ENCODE assay signal across 10 mouse cellular contexts in the genomic region with DNA sequence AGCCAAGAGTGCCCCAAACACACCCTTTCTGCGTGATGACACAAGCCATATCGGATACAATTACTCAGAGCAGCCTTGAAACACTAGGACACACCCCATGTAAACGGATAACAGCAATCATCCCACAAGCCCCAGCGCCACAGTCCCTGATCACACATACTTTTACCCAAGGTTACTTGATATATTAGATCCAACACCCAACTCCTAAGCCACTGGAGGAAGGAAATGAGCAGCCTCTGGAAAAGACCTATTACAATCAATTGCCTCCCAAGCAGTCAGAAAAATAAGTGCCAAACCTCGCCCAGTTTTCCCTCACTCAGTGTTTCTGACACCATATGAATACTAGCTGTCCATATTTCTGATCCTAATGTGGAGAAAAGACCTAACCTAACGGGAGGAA. TPM values are rescaled to one million over a fixed set of nuclear protein-coding genes. Genes with fewer than 3 reads are reported as not detected.
DNase-seq lines count a peak whose midpoint lies in the region; ATAC-seq and TF ChIP-seq lines count a peak whose summit lies in the region.
"Had no signal": no experiment of that assay in that cellular context is flagged by ENCODE, and none has a peak within 500 bp of the region (broad histone marks: within the 10 kb centered on the region; RNA-seq: fewer than 3 reads in every experiment).

No protein-coding gene starts in this region.

- DNase-seq in frontal cortex, postnatal 25 days (ENCODE audit: low spot score in 2 of 2), result no peak
- DNase-seq in MEL (ENCODE audit: low read depth, low spot score), result peak; percentile 62
- no peak for DNase-seq in forebrain, postnatal 0 days
- no peak for DNase-seq in liver, embryonic 13.5 days
- no peak for DNase-seq in spleen, postnatal 4 days (ENCODE audit: low spot score in 2 of 2)
- no peak for DNase-seq in gastrocnemius, postnatal 25 days

- peak overlapping the region; percentile 82 to 96 for H3K4me3 ChIP-seq in MEL (ENCODE audit: control insufficient read depth in 1 of 2, insufficient read depth in 1 of 2, low read depth in 2 of 2, low read length in 2 of 2)
- peak overlapping the region; percentile 66 for H3K4me3 ChIP-seq in forebrain, postnatal 0 days (ENCODE audit: low read depth, low read length)
- H3K4me3 ChIP-seq in liver, embryonic 13.5 days (replicated peaks), result 0 out of 2 replicates have a peak overlapping the region, but pooled peaks have one; percentile 8

- TF ChIP-seq EP300 in MEL (IDR thresholded peaks at IDR 0.05; ENCODE audit: low read depth in 1 of 2, low read length in 2 of 2), result 0 out of 4 replicates have a peak, but pooled peaks of 1 of the 2 experiments have one; percentile 31

- peak overlapping the region; percentile 81 for H3K9ac ChIP-seq in MEL (ENCODE audit: control insufficient read depth, low read depth, low read length, poor library complexity, severe bottlenecking)
- H3K9ac ChIP-seq in forebrain, postnatal 0 days, result no peak overlapping the region
- H3K9ac ChIP-seq in liver, embryonic 13.5 days, result no peak overlapping the region

- no peak for TF ChIP-seq CTCF in MEL (IDR thresholded peaks at IDR 0.05 in 2 of 3, conservative IDR thresholded peaks at IDR 0.05 in 1 of 3; ENCODE audit: control insufficient read depth in 1 of 3, insufficient read depth in 1 of 3, low read depth in 2 of 3, low read length in 3 of 3, poor library complexity in 1 of 3, severe bottlenecking in 1 of 3)
- no peak for TF ChIP-seq CTCF in forebrain, postnatal 0 days (IDR thresholded peaks at IDR 0.05; ENCODE audit: low read depth)

- peaks cover 0 to 6% of the 10 kb centered on the region in 2 experiments; a peak in 2 of 4 replicates for H3K36me3 ChIP-seq in MEL (ENCODE audit: control insufficient read depth in 1 of 2, insufficient read depth in 2 of 2, low read length in 2 of 2)
- H3K36me3 ChIP-seq in forebrain, postnatal 0 days (ENCODE audit: insufficient read depth), result no peaks in the 10 kb centered on the region
- no peaks in the 10 kb centered on the region for H3K36me3 ChIP-seq in liver, embryonic 13.5 days

- peak overlapping the region; percentile 77 for H3K4me2 ChIP-seq in forebrain, postnatal 0 days (ENCODE audit: low read depth)
- peak overlapping the region; percentile 78 for H3K4me2 ChIP-seq in liver, embryonic 13.5 days

- no peak for TF ChIP-seq POLR2A in MEL (IDR thresholded peaks at IDR 0.05; ENCODE audit: control insufficient read depth in 1 of 2, insufficient read depth in 1 of 2, low read depth in 1 of 2, low read length in 2 of 2, poor library complexity in 1 of 2)

- 74% methylated on average over 6 of the region's 6 CpGs for WGBS in forebrain, postnatal 0 days
- 45% methylated on average over 6 of the region's 6 CpGs for WGBS in liver, embryonic 13.5 days (ENCODE audit: insufficient replicate concordance)

- H3K27ac ChIP-seq in MEL (ENCODE audit: control insufficient read depth, low read depth, low read length), result peak overlapping the region; percentile 54
- H3K27ac ChIP-seq in forebrain, postnatal 0 days (ENCODE audit: low read depth, low read length), result no peak overlapping the region
- no peak overlapping the region for H3K27ac ChIP-seq in liver, embryonic 13.5 days

- ATAC-seq in frontal cortex, adult (ENCODE audit: low TSS enrichment), result peak; percentile 4; the same call in 1 of the 2 replicates
- no peak for ATAC-seq in forebrain, postnatal 0 days
- no peak for ATAC-seq in liver, embryonic 13.5 days (ENCODE audit: low read depth)
- no peak for ATAC-seq in erythroblast, adult 5-6 weeks (replicated peaks; ENCODE audit: low FRiP score, poor library complexity, severe bottlenecking)

- no peak for TF ChIP-seq RAD21 in MEL (IDR thresholded peaks at IDR 0.05; ENCODE audit: low read depth, low read length)

- no peaks in the 10 kb centered on the region for H3K9me3 ChIP-seq in MEL (replicated peaks; ENCODE audit: insufficient read depth, low read length)
- no peaks in the 10 kb centered on the region for H3K9me3 ChIP-seq in forebrain, postnatal 0 days (ENCODE audit: low read length)
- no peaks in the 10 kb centered on the region for H3K9me3 ChIP-seq in liver, embryonic 13.5 days (replicated peaks)

- H3K79me2 ChIP-seq in MEL (ENCODE audit: control insufficient read depth, insufficient read depth, low read length, poor library complexity), result peaks cover 2% of the 10 kb centered on the region; the same call in 1 of the 2 replicates

- peaks cover 0 to 4% of the 10 kb centered on the region in 2 experiments; a peak in 2 of 4 replicates for H3K4me1 ChIP-seq in MEL (ENCODE audit: control insufficient read depth in 1 of 2, insufficient read depth in 2 of 2, low read length in 2 of 2)
- H3K4me1 ChIP-seq in forebrain, postnatal 0 days (ENCODE audit: insufficient read depth), result no peaks in the 10 kb centered on the region
- peaks cover 9% of the 10 kb centered on the region for H3K4me1 ChIP-seq in liver, embryonic 13.5 days (replicated peaks)

- H3K27me3 ChIP-seq in MEL (ENCODE audit: control insufficient read depth in 1 of 2, insufficient read depth in 2 of 2, low read length in 2 of 2), result no peaks in the 10 kb centered on the region
- H3K27me3 ChIP-seq in forebrain, postnatal 0 days (ENCODE audit: insufficient read depth, low read length), result no peaks in the 10 kb centered on the region
- H3K27me3 ChIP-seq in liver, embryonic 13.5 days, result no peaks in the 10 kb centered on the region; the same call in 1 of the 2 replicates
- H3K27me3 ChIP-seq: CH12.LX had no signal

TF ChIP-seq in MEL, 35 proteins besides CTCF, POLR2A, EP300 and RAD21:
- peak; percentile 36; the same call in 1 of the 2 replicates for TF ChIP-seq ETS1 (IDR thresholded peaks at IDR 0.05; ENCODE audit: low read depth, low read length)
- TF ChIP-seq MEF2A (IDR thresholded peaks at IDR 0.05; ENCODE audit: extremely low read depth, insufficient replicate concordance, low read depth, low read length, poor library complexity, severe bottlenecking), result no peak
- TF ChIP-seq TCF12 (IDR thresholded peaks at IDR 0.05; ENCODE audit: low read depth, low read length), result 0 out of 2 replicates have a peak, but pooled peaks have one; percentile 7
- no peak for TF ChIP-seq ZNF384 (IDR thresholded peaks at IDR 0.05; ENCODE audit: low read depth, low read length)

RNA-seq across cellular contexts. Expression of a gene that starts 29.2 kb away (rescaled TPM):
- total RNA-seq in MEL (2012; rRNA removed), result not detected in 2 replicates
- not detected for polyA plus RNA-seq in MEL (2012; ENCODE audit: insufficient read depth in 1 of 2, insufficient read length in 2 of 2, low read depth in 1 of 2, low replicate concordance in 2 of 2, missing spikeins in 1 of 2)
- 0.85 and 2.2 TPM in 2 replicates for total RNA-seq in forebrain, postnatal 0 days (2014; rRNA removed)
- polyA plus RNA-seq in forebrain, postnatal 0 days (2015; fragmentation: Nextera tagmentation; extraction: Ambion mirVana), result 0.18 and 0.23 TPM in 2 replicates
- polyA plus RNA-seq in liver, embryonic 13.5 days (2015; fragmentation: Nextera tagmentation; extraction: Ambion mirVana), result not detected in 2 replicates
- under 1 TPM in 1 of 2 experiments, not detected in 1; 0.20 TPM for total RNA-seq in gastrocnemius, postnatal 25 days (2021)
- total RNA-seq in erythroblast, adult 5-6 weeks (2015; ENCODE audit: low replicate concordance), result not detected in 2 replicates
- total RNA-seq in erythroblast, adult 5-6 weeks (2017; ENCODE audit: low replicate concordance), result not detected in 2 replicates
- total RNA-seq: CH12.LX; hematopoietic stem cell, adult 5-6 weeks had no signal

RNA-seq across cellular contexts. Expression of a gene that starts 29.7 kb away (rescaled TPM):
- 3.0 and 3.7 TPM in 2 replicates for total RNA-seq in MEL (2012; rRNA removed)
- 1 to 10 TPM in 1 of 2 experiments, not detected in 1; 7.6 TPM for polyA plus RNA-seq in MEL (2012; ENCODE audit: insufficient read depth in 1 of 2, insufficient read length in 2 of 2, low read depth in 1 of 2, low replicate concordance in 2 of 2, missing spikeins in 1 of 2)
- 4.0 and 4.7 TPM in 2 replicates for total RNA-seq in forebrain, postnatal 0 days (2014; rRNA removed)
- 4.7 and 6.3 TPM in 2 replicates for polyA plus RNA-seq in forebrain, postnatal 0 days (2015; fragmentation: Nextera tagmentation; extraction: Ambion mirVana)
- polyA plus RNA-seq in liver, embryonic 13.5 days (2015; fragmentation: Nextera tagmentation; extraction: Ambion mirVana), result 23.7 and 28.4 TPM in 2 replicates
- total RNA-seq in gastrocnemius, postnatal 25 days (2021), result 10 to 100 TPM; 14.6 to 15.6 TPM
- 14.4 and 16.3 TPM in 2 replicates for total RNA-seq in erythroblast, adult 5-6 weeks (2015; ENCODE audit: low replicate concordance)
- total RNA-seq in erythroblast, adult 5-6 weeks (2017; ENCODE audit: low replicate concordance), result 8.2 and 8.6 TPM in 2 replicates

Comparison
In these comparisons a context has a peak if more than half of its experiments do, and no peak if none do; other contexts are left out.
1. H3K4me3 ChIP-seq: peak in every context shown above with its lines; median percentile 89 in MEL; 66 in forebrain, postnatal 0 days; 8 in liver, embryonic 13.5 days.